Mouse (Mus musculus) lung, embryonic 14.5 days (tissue): ENCODE measurements at regions not wholly inside any gene's neighbourhood (a gene's known extent, or its start where the extent isn't known, plus 50 kb on each side); places are given as distances from the start of the nearest gene placed in this dataset.
A peak's percentile ranks its signal among the peaks of the same experiment; 100 is the strongest.
"Not testable (repeated sequence)": the region's sequence is repeated elsewhere in the genome, so short reads cannot be mapped to it uniquely, and the experiment has no call there.

Source experiments
- ATAC-seq: fragments of 200-750 bp; cut with Nextera tagmentation; 2 replicates; pipeline ENCODE4 v1.8.0; 2017; ENCODE audit warnings: mild to moderate bottlenecking, moderate TSS enrichment, moderate library complexity; ENCODE audit not compliant: insufficient read depth
- DNase-seq: peaks from one replicate; pipeline ENCODE4 v3.0.0-alpha.2; 2015
- H3K27ac ChIP-seq: fragments of 300-500 bp; sonication (generic); 2 replicates; pipeline ENCODE4 v1.5.1; 2014; ENCODE audit warnings: low read depth, mild to moderate bottlenecking, moderate library complexity
- H3K27me3 ChIP-seq: fragments of 300-500 bp; sonication (generic); 2 replicates; pipeline ENCODE4 v1.6.1; 2014; ENCODE audit warnings: low read length, control low read depth; ENCODE audit not compliant: insufficient read depth
- H3K36me3 ChIP-seq: fragments of 300-500 bp; sonication (generic); 2 replicates; pipeline ENCODE4 v1.6.1; 2014; ENCODE audit warnings: control low read depth; ENCODE audit not compliant: insufficient read depth
- H3K4me1 ChIP-seq: fragments of 300-500 bp; sonication (generic); 2 replicates; pipeline ENCODE4 v1.6.1; 2014; ENCODE audit warnings: antibody characterized with exemption, control low read depth; ENCODE audit not compliant: insufficient read depth
- H3K4me2 ChIP-seq: fragments of 300-500 bp; sonication (generic); 2 replicates; pipeline ENCODE4 v1.6.1; 2014; ENCODE audit warnings: mild to moderate bottlenecking
- H3K4me3 ChIP-seq: fragments of 300-500 bp; sonication (generic); 2 replicates; pipeline ENCODE4 v1.5.1; 2014; ENCODE audit warnings: low read depth, low read length
- H3K9ac ChIP-seq: fragments of 300-500 bp; sonication (generic); 2 replicates; pipeline ENCODE4 v1.6.1; 2014
- H3K9me3 ChIP-seq: fragments of 300-500 bp; sonication (generic); 2 replicates; pipeline ENCODE4 v1.6.1; 2016; ENCODE audit warnings: low read depth, low read length, control low read depth
- CTCF ChIP-seq: IDR thresholded peaks from 2 replicates; pipeline ENCODE4 v1.5.1; 2016; ENCODE audit warnings: antibody characterized with exemption, low read depth
- whole genome bisulfite sequencing: fragments of 180-500 bp; shearing (Covaris S2); extraction: QIAGEN DNeasy Blood & Tissue Kit; methylation state at CpG from one replicate; pipeline ENCODE4 v1.1.7; 2014; 5-methylcytosine and 5-hydroxymethylcytosine counted together

DNA sequence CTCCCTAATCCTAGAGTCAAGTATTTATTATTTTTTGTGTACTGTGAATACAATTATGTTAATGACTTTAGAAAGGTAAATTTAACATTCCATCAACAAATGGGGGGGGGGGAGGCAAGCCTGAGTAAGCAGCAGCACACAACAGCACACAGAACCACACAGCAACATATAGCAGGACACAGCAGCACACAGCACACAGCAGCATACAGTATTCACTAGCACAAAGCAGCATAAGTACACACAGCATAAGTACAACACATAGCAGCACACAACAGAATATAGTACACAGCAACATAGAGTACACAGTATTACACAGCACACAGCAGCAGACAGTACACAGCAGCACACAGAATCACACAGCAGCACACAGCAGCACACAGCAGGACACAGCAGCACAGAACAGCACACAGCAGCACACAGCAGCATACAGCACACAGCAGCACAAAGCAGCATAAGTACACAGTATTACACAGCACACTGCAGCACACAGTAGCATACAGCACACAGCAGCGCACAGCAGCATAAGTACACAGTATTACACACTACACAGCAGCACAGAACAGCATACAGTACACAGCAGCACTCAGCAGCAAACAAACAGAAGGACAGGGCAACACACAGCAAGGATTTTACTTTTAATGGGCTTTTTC, 605.7 kb downstream of the Tbl1xr1 start:
- 86% methylated on average over 1 of the region's 1 CpGs for WGBS
- Histone ChIP-seq H3K9me3 (no peaks in the 10 kb centered on the region), H3K4me1 (no peaks in the 10 kb centered on the region), H3K4me2 (no peak overlapping the region), H3K27me3 (no peaks in the 10 kb centered on the region), H3K27ac (no peak overlapping the region), H3K4me3 (no peak overlapping the region), H3K36me3 (no peaks in the 10 kb centered on the region), H3K9ac (no peak overlapping the region)
- ATAC-seq = no peak
- DNase-seq = no peak
- TF ChIP-seq CTCF = no peak

DNA sequence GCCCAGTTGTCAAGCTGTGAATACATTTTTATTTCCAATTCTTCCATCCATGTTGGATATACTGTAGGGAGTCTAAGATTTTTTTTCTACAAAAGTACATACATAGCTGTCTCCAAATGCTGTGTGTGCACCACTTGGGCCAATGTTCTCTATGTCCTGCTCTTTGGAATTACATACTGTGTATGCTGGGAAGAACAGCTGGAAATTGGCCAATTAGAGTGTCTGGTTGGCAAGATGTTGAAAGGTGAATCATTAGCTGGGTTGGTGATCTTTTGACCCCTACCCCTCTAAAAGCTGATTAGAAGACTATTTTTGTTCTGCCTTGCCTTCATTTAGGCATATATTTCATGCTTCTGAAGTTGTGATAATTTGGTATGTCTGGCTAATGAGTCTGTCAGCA, 622.9 kb downstream of the Tbl1xr1 start:
- no peak for TF ChIP-seq CTCF
- Histone ChIP-seq H3K36me3 (no peaks in the 10 kb centered on the region), H3K27me3 (no peaks in the 10 kb centered on the region), H3K4me3 (no peak overlapping the region), H3K27ac (no peak overlapping the region), H3K4me2 (no peak overlapping the region), H3K4me1 (no peaks in the 10 kb centered on the region), H3K9me3 (no peaks in the 10 kb centered on the region), H3K9ac (no peak overlapping the region)
- no peak for ATAC-seq
- DNase-seq = no peak

DNA sequence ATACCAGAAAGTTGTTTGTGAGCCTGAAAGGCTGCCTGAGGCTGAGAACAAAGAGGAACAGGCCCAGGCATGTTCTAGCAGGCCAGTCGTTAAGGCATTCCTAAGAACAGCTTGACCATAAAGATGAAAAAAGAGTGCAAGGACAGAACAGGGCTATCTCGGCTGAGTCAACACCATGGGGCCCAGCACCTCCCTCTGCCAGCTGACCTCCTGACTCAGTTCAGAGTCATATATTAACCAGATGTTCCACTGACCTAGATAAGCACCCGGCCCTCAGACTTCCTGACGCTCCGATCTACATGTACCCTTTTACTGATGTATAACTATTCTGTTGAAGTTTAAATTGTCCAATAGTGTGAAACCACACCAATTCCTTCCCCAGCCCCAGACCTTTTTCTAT, 625.0 kb downstream of the Tbl1xr1 start:
- H3K36me3 ChIP-seq, H3K4me3 ChIP-seq, H3K9me3 ChIP-seq, H3K27me3 ChIP-seq, H3K4me2 ChIP-seq, H3K4me1 ChIP-seq, H3K9ac ChIP-seq, H3K27ac ChIP-seq, ATAC-seq, DNase-seq: not testable (repeated sequence)
- WGBS = 70% methylated on average over 5 of the region's 5 CpGs

DNA sequence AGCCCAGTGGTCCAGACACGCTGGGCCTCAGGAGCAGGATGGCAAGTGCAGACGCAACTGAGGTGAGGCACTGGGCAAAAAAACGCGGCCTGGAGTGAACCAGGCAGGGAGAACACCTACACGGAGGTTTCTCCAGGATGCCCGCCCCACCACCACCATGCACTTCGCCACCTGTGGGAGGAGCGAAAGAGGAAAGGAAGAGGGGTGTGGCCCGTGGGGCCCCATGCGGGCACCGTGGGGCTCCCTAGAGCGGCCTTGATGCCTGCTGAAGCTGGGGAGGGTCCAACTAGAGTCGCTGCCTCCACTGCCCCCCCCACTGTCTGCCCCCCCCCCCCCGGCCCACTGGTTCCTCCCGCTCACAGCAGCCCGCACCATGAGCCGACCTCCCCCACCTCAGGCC, 629.2 kb downstream of the Tbl1xr1 start:
- no peak for DNase-seq
- Histone ChIP-seq H3K9me3 (0 out of 2 replicates have a peak, but pooled peaks cover 3% of the 10 kb centered on the region), H3K4me3 (no peak overlapping the region), H3K4me1 (no peaks in the 10 kb centered on the region), H3K4me2 (no peak overlapping the region), H3K27ac (no peak overlapping the region), H3K36me3 (no peaks in the 10 kb centered on the region), H3K27me3 (no peaks in the 10 kb centered on the region), H3K9ac (no peak overlapping the region)
- TF ChIP-seq CTCF = no peak
- 70% methylated on average over 17 of the region's 17 CpGs for WGBS
- no peak for ATAC-seq

DNA sequence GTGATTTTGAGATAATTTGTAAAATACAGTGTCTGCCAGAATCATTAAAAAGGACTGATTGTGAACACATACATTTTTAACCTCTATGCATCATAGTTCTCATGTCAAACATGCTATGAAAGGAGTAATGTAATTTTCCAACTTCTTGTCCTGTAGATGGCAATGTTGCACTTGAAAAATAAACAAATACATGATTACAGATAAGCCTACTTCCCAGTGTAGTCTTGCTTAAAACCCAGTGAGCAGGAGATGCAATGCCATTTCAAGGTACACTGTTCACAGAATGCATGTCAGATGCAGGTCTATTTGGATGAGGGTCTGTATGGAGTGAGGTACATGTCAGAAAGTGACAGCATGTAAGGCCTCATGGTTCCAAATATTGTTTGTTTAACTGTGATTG, 668.6 kb downstream of the Tbl1xr1 start:
- TF ChIP-seq CTCF = peak; percentile 33; the same call in 1 of the 2 replicates
- H3K9ac ChIP-seq = no peak overlapping the region
- H3K9me3 ChIP-seq = no peaks in the 10 kb centered on the region
- H3K4me2 ChIP-seq = no peak overlapping the region
- H3K27me3 ChIP-seq = no peaks in the 10 kb centered on the region
- ATAC-seq (no peak; the same call in 1 of the 2 replicates), DNase-seq (peak; percentile 65)
- no peak overlapping the region for H3K27ac ChIP-seq
- no peaks in the 10 kb centered on the region for H3K4me1 ChIP-seq
- no peaks in the 10 kb centered on the region for H3K36me3 ChIP-seq
- no peak overlapping the region for H3K4me3 ChIP-seq
